Mouse (Mus musculus) 3134 (cell line): ENCODE data around the gene Duox1.
"Not testable (repeated sequence)": the region's sequence is repeated elsewhere in the genome, so short reads cannot be mapped to it uniquely, and the experiment has no call there.

ENCODE experiments used
- DNase-seq: peaks from one replicate; pipeline ENCODE4 v3.0.0-alpha.2; 2011; ENCODE audit warnings: low spot score; ENCODE audit not compliant: insufficient read length; ENCODE audit errors: extremely low read depth

Duox1 gene

DNA sequence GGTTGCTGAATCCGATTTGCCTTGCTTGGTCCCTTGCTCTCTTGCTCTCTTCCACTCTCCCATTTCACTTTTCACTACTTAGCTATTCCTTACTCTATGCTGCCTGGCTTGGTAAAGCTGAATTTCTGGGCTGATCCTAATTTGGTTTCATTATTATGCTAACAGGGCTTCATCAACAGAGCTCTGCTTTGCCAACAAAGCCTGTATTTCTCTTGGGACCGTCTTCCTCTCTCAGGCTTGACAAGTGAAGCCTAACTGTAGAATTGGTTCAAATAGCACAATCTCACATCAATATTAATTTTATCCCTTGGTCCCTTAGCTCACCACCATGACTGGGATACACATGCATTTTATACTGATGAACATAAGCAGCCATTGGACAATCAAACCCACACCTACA is 3.9 kb upstream of the Duox1 start:
- DNase-seq, result no peak

DNA sequence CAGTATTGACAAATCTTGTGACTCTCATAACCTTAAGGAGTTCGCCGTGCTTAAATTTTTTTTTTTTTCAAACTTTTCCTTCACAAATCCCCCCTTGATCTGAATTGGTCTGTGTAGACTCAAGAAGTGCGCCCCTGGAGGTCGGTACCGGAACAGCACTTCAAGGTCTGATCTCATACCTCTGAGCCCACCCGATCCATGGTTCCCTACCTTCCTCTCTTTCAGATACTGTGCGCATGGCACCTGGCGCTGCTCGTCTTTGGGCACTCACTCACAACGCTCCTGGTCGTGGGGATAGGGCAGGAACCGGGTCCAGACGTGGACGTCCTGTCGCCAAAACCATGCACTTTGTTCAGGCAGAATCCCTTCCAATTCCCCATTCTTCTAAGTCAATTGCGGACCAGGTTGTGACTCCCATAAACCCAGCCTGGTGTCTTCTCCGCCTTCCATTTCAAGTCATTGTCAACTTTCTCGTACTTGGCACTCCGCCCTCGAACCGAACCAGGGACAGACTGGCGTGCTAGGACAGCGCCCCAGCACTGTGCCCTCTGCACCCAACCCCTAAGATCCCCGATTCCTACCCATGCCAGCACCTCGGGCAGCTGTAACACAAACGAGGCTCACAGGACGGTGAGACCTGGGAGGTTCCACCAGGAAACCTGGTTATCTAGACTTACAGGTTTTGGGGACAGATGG is 2.6 kb upstream of the Duox1 start:
- DNase-seq, result no peak

DNA sequence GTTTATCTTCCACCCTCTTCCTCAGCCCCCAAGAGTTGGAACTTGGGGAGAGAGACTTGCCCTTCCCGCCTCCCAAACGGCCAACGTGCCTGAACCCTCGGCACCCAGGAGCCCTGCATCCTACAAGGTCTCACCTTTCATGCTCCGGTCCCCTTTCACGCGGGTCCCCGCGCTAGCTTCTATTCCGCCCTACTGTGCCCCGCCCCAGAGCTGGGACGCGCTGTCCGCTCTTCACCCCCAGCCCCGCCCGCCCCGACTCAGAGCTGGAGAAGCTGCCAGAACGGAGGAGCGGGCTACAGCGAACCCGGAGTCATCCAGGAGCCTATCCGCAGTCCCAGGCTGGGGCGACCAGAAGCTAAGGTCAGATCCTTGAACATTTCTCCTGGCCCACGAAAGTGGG is 1.9 kb upstream of the Duox1 start, which contains the start of gene Duoxa1:
Gene Duoxa1 (minus strand): TSS at position 195 of the 400 bp plus-strand sequence.
- DNase-seq, result no peak

DNA sequence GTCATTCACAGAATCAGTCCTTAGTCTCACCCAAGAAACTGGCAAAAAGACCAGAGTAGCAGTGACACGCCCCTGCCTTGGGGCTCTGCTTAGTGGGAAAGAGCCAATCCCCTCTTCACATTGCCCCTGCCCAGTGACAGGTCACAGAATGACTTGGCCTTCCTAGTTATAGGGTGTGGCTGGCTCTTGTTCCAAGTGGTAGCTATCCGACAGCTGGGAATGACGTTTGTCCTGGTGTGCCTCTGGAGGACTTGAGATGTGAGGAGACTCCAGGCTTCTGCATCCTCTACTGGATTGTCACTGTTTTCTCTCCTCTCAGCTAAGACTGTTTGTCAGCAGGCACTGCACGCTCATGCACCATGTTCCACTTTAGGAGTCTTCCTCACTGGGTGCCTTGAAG is 1.9 kb downstream of the Duox1 start:
- peak; percentile 39 for DNase-seq

DNA sequence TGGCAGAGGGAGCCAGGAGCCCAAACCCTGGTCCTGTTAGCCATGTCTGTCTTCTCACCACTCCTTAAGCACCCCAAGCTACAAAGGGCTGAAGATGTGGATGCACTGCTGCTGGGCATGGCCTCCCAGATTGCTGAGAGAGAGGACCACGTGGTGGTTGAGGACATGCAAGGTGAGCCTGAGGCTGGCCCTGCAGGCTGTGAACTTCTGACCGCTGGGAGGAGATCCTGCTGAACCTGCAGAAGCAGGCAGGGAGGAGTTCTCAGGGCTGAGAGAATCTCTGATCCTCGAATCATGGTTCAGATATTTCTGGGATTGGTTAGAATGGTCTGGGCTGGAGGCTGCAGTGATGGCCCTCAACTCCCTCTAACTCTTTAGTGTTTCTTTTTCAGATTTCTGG is 8.5 kb downstream of the Duox1 start:
- DNase-seq, result no peak

DNA sequence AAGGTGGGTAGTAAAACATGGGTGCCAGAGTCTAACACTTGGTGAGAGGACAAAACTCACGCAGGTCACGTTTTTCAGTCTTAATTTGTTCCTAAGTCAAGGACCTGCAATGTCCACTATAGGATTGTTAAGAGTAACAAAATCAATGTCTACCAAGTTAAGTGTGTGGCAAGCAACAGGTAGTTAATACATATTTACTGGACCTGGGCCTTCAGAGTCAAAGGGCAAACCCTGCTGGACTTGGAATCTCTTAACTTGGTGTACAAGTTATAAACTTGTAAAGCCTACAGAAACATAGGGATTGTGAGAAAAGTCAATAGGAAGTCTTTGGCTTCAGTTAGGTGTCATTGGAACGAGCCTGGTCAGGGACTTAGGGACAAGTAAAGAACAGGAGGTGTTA is 9.1 kb downstream of the Duox1 start:
- DNase-seq, result no peak

DNA sequence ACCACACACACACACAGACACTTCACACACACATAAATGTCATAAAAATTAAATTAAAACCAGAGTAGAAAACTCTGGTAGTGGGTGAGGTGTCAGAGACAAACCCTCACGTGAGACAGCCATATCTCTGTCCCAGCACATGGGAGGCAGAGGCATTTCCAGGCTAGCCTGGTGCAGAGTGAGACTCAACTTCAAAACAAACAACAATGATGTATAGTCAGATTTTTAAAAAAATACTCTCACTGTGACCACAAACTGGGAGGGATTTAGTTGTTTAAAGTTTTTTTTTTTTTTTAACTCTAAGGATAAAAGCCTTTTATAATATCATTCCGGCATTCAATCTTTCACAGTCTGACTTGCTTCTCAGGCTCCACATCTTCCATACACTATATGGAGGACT is 9.9 kb downstream of the Duox1 start:
- no peak for DNase-seq

DNA sequence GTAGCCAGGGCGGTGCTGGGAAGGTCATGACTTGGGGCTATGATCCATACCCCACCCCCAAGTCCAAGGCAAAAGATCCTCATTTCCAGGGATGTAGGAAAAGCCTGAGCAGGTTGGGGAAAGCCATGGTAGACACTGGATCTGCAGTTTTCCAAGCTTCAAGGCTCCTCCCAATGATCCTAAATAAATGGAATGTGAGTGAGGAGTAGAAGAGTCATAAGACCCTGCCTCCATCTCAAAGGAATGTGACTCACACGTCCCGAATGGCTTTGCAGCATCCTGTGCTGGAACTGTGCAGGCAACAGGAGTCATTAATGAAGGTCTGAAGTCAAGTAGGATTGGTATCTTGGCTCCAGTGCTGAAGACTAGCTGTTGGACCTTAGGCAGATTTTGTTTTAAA is 12.5 kb downstream of the Duox1 start:
- DNase-seq, result peak; percentile 61

DNA sequence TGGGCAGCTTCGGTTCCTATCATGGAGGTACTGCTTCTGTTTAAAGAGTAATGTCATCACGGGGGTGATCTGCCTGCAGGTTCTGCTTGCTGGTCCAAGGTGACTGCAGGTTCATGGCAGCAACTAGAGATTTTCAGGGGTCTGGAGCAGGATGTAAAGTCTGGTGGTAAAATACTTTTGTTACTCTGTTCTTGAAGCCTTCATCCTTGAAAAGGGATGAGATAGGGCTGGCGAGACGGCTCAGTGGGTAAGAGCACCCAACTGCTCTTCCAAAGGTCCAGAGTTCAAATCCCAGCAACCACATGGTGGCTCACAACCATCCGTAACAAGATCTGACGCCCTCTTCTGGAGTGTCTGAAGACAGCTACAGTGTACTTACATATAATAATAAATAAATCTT is 14.8 kb downstream of the Duox1 start:
- DNase-seq, result not testable (repeated sequence)

DNA sequence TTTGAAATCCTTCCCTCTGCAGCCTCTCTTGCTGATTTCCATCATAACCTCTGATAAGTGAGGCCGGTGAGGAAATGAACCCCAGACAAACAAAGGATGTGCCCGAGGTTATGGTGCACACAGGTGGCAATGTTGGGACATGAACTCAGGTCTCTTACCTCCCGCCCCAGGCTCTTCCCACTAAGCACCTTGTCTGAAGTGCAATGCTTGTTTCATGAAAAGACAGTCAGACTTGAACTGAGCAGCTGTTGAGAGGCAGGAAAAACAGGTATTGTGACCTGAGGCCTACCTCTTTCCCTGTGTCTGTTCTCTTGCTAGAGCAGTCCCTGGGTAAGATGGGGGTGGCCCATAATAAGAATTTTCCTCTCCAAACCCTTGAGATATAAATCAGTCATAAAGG is 16.8 kb downstream of the Duox1 start:
- DNase-seq, result no peak

DNA sequence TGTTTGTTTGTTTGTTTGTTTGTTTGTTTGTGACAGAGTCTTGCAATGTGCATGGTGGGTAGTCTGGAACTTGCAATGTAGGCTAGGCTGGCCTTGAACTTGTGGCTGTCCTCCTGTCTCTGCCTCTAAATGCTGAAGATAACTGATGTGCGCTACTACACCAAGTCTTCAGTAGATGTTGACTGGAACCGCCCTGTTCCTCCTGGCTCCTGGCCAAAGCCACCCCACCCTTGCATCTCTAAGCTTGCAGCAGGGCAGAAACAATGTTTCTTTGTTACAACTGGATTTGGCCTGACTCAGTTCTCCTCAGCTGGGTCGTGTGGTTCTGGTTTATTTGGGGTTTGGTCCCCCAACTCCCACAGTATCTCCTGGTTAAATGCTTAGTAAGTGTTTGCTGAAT is 18.7 kb downstream of the Duox1 start:
- no peak for DNase-seq

DNA sequence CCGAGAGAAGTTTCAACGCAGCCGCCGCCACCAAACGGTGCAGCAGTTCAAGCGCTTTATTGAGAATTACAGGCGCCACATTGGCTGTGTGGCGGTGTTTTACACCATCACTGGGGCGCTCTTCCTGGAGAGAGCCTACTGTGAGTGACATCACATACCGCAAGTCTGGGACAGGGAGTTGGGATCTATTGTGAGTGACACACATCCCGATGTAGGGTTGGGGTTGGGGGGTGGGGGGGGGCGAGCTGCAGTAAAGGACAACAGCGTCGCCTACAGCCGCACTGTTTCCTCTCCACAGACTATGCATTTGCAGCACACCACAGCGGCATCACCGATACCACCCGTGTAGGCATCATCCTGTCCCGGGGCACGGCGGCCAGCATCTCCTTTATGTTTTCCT is 21.8 kb downstream of the Duox1 start:
- DNase-seq, result no peak

DNA sequence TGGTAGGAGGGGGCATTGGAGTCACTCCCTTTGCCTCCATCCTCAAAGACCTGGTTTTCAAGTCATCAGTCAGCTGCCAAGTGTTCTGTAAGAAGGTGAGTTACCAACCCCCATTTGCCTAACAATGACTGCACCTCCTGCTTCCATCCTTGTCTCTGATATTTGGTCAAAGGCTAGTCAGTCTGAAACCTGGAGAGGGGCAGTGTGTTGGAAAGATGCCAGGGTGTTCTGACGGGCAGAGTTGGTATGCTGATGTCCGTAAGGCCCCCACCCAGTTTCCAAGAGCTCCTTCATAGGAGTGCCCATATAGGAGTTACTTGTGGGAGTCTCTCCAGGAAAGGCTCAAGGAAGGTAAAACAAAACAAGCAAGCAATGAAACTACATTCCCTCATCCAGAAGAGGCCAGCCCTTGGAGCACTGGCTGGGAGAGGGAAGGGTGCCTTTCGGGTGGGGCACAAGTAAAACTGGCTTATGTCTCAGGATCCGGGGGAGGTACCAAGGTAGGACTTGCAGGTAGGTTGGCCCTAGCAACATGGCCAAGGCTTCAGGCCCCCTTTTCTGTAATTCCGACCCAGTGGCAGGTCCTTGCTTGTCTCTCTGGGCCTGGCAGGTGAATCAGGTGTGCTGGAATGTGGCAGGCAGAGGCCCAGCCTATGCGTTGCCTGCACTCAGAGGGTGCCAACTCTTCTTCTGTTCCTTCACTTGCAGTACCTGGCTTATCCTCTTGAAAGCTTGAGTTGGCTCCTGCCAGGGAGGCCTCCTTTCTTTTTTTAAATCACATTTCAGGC is 29.8 kb downstream of the Duox1 start:
- DNase-seq, result no peak

DNA sequence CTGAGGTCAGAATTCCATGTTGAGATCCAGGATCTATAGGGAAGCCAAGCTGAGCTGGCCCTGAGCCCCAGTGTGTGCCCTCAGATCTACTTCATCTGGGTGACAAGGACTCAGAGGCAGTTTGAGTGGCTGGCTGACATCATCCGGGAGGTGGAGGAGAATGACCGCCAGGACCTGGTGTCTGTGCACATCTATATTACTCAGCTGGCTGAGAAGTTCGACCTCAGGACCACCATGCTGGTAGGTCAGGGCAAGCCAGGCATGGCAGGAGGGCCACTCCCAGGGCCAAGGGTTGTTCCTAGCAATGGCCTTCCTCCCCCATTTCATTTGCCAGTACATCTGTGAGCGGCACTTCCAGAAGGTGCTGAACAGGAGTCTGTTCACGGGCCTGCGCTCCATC is 30.7 kb downstream of the Duox1 start:
- not testable (repeated sequence) for DNase-seq

DNA sequence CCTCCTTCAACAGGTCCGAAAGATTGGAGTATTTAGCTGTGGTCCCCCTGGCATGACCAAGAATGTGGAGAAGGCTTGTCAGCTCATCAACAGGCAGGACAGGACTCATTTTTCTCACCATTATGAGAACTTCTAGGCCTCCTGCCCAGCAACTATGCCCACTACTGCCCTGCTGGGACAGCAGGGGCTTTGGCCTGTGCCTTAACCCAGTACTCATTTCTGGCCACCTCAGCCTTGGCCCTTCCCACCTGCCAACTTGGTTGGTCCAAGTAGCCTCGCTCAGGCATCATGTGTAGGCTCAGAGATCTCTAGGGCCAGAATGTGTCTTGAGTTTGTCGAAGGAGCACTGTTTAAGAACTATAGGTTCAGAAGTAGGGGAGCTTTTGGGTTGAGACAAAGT is 31.8 kb downstream of the Duox1 start:
- DNase-seq, result no peak

DNA sequence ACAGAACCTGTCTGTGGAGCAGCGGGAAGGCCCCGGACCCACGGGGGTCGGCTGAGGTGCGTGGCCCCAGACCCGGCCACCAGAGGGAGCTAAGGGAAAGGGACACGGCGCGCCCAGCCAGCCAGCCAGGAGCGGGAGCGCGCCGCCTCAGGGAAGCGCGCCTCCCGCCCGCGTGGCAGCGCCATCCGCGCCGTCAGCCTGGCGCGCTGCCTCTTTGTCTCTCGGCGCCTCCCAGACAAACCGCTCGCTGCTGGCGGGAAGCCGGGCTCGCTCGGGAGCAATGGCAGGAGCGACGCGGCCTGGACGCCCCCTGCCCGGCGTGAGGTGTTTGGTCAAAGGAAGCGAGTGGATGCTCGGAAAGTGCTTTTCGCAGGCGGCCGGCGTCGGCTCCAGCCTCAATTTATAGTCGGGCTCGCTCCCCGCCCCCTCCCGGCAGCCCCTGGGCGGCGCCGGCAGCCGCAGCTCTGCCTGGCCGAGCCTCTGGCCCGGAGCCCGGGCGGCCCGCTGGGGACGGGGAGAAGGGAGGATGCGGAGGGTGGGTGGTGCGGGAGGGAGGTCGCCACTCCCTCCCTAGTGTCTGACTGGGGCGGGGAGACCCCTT is 33.2 kb downstream of the Duox1 start:
- DNase-seq, result peak; percentile 88

DNA sequence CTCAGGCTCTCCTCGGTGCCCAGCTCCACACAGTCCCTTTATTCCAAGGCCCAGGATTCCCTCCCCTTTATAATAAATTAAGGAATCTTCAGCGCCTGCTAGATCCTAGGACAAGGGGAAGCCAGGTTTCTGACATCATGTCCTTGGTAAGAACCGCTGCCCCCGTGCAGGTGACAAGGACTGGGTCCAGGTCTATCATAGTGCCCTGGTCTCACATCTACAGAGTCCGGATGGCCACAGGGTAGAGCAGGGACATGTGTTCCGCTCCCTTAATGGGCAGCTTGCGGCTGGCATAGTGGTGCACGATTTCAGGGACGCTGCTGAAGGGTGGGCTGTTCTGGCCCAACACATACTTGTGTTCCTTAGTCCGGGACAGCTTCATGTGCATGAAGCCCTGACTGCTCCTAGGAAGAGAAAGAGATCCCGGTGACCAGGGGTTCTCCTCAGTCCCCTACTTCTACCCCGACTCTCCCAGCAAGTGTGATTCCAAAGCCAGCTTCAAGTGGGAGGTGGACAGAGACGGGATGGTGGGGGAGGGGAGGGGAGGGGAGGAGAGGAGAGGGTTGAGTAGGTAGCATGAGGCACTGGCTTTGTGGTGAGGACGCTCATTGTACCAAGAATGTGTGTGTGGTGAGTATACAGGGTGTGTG is 33.8 kb downstream of the Duox1 start:
- no peak for DNase-seq

DNA sequence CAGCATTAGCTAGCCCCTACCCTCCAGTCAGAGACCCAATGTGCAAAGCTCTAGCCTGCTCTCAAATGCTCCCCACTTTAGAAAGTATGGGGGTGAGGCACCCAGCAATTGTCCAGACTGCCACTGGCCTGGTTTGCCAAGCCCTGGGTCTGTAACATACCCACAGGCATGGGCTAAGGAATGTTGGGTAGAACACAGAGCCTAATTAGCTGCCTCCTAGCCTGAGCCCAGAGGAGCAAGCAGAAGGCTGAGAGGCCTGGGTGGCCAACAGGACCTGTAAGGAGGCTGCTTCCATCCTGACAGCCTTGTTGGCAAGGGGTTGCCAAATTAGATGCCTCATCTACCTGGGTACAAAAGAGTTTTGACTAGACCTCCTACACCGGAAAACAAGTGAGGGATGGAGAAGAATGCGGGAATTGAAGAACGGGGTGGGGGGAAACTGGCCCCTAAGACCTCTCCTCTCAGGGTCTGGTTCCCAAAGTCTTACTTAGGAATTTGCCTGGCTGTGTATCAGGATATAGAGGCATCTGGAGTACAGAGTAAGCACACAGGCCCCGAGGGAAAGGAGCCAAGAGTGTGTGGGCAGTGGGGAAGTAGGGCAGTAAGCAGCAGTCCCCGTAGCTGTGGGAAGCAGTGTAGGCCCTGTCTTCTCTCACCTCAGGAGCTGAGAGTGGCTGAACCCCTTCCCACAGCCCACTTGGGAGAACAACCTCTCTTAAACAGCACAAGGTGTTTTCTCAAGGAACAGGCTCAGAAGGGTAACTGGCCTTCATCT is 35.9 kb downstream of the Duox1 start:
- no peak for DNase-seq

DNA sequence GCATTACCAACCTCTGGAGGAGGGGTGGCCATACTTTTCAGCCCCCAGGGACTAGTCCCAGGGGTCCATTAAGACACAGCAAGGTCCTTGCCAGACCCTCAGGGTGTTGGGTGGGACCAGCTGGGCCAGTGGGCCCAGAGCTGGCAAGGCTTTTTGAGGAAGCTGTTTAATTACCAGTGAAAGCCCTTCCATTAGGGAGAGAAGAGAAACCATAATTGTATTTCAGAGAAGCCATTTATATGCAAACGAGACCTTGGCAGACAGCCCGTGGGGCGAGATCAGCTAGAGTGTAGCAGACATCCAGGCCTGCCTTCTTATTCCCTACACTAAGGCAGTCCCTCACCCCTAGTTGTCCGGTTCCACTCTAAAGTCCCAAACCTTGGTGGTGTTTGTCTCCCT is 36.5 kb downstream of the Duox1 start:
- no peak for DNase-seq

DNA sequence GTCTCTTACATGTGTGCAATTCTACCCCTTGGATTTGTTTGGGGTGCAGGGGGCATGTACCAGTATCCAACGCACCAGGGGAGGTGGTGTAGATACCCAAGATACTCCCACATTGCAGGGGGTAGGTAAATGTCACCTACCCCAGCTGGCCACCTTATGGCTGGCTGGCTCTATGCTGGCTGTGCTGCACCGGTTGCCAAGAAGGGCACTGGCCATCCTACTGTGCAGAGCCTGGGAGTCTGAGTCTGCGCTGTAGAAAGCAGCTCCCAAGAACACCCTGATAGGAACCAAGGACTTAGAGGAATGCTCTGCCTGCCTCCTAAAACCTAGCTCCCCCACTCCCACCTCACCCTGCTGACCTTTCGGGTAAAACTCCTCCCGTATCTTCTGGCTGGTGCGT is 37.5 kb downstream of the Duox1 start:
- DNase-seq, result no peak

DNA sequence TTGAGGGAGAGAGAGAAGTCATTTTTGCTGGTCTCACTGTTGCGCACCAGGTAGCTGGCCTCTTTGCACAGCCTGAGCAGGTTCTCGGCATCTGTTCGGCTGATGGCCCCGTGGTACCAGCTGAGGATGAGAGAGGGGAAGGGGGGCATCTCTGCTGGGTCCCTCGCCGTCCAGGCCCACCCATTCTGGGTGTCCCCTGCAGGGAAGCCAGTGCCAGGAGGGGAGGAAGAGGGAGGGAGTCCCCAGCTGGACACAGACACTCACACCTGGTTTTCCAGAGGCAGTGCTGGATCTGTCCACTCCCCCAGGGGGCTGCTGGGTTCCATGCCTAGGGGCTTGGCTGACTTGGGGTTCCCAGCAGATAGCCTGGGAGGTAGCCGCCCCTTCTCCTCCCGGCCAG is 38.3 kb downstream of the Duox1 start:
- no peak for DNase-seq
